Mouse (Mus musculus) embryo, embryonic 10 days (tissue): Measurements from ENCODE around the gene Snap23.
"Not testable (repeated sequence)": the region's sequence is repeated elsewhere in the genome, so short reads cannot be mapped to it uniquely, and the experiment has no call there.

Experiments
- DNase-seq: peaks from one replicate; pipeline ENCODE4 v3.0.0-alpha.2; 2015; ENCODE audit warnings: low spot score

Snap23 gene

GRCm38 (mm10) chr2:120566886-120567797 is at the start of gene Snap23:
Gene Snap23 (plus strand): TSS chr2:120567671.
- peak; percentile 95 for DNase-seq

- no peak for DNase-seq
Measured at GRCm38 (mm10) chr2:120518547-120519210, 48.8 kb upstream of the Snap23 start.

- DNase-seq, result no peak
Measured at GRCm38 (mm10) chr2:120526771-120527170, 40.7 kb upstream of the Snap23 start.

DNA sequence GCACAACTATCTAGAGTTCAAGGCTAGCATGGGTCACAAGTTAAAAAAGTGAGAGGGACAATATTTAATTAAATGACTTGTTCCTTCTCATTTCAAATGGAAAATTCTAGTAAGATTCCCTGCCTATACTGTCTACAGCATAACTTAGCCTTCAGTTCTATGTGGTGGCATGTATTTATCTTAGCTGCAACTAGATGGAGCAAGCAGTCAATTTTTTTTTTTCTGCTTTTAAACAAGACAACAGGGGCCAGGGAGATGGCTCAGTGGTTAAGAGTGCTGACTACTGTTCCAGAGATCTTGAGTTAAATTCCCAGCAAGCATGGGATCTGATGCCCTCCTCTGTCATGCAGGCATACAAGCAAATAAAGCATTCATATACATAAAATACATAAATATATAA is 37.9 kb upstream of the Snap23 start:
- no peak for DNase-seq

GRCm38 (mm10) chr2:120531223-120531622 is 36.2 kb upstream of the Snap23 start:
- DNase-seq, result no peak

GRCm38 (mm10) chr2:120539333-120539732 is 28.1 kb upstream of the Snap23 start:
- DNase-seq, result no peak

- DNase-seq, result no peak
Measured at GRCm38 (mm10) chr2:120539778-120540208, 27.7 kb upstream of the Snap23 start.

- DNase-seq, result no peak
Measured at GRCm38 (mm10) chr2:120544732-120545131, 22.7 kb upstream of the Snap23 start.

GRCm38 (mm10) chr2:120556868-120557267 is 10.6 kb upstream of the Snap23 start:
- DNase-seq, result no peak

- no peak for DNase-seq
Measured at GRCm38 (mm10) chr2:120558813-120559212, 8.7 kb upstream of the Snap23 start.

DNA sequence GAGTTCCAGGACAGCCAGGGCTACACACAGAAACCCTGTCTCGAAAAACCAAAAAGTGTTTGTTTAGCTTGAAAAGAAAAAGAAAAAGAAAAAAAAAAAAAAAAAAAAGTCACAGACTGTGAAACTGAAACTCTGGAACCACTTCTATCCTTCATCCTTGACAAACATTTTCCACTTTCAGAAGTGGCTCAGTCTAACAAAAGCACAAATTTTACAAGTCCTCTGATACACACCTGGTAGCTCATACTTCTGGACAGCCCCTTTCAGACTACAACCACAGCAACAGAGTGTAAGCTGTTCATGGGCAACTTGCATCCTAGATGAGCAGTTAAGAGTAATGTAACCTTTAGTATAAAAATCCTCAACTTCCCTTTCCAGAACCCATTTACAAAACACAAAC is 5.9 kb upstream of the Snap23 start:
- DNase-seq, result no peak

GRCm38 (mm10) chr2:120562859-120563234 is 4.6 kb upstream of the Snap23 start:
- no peak for DNase-seq

DNA sequence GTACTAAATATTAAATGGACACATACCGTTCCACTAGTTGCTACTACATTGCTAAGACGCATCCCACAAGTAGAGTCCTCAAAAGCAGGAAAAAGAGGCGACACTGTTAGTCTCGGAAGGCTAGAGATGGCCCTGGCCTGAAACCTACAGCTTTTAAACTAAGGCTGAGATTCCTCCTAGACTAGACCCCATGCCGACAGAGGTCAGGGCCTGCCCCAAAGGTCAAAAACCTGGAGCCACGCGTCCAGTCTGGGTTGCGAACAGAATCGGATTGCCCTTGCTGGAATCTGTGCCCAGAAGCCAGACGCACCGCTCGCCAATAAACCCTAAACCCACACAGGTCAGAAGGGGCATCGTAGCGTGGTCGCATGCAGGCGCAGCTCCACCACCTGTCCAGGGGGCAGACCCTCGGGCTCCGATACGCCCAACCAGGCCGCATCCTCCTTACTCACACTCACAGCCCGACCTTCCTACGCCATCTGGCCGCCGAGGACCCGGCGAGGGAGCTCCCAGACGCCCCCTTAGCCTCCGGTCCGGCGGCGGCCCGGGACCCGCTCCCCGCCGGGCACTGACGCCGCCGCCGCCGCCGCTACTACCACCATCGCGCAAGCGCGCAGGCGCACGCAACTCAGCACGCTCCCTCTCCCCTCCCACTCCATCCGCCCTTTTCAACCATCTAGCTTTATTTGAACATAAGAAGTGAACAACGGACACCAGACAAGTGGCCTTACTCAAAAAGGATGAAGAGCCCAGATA is 4.1 kb upstream of the Snap23 start, which contains the start of gene Zfp106:
TSS of gene Zfp106 (minus strand) at position 609 of the 756 bp plus-strand sequence.
- DNase-seq, result peak; percentile 96

- DNase-seq, result not testable (repeated sequence)
Measured at GRCm38 (mm10) chr2:120564548-120565188, 2.8 kb upstream of the Snap23 start.

DNA sequence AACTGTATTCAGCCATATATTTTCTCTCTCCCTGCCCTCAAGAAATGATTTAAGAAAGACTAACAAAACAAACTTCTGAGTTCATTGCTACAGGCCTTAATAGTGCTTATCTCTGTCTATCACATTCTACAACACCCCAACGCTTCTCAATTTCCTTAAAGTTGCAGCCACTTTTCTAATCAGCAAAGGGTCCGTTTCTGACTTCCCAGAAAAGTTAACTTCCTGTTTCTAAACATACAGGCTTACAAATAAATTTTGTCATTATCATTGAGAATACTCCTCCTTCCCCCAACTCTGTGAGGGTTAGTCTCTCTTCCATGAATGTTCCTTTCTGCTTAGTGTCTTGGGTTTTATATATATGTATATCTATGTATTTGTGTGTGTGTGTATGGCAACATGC is 2.1 kb upstream of the Snap23 start:
- no peak for DNase-seq

- DNase-seq, result no peak
Measured at GRCm38 (mm10) chr2:120567798-120568320, 388 bp downstream of the Snap23 start.

GRCm38 (mm10) chr2:120571081-120571480 is 3.6 kb downstream of the Snap23 start:
- DNase-seq, result no peak

DNA sequence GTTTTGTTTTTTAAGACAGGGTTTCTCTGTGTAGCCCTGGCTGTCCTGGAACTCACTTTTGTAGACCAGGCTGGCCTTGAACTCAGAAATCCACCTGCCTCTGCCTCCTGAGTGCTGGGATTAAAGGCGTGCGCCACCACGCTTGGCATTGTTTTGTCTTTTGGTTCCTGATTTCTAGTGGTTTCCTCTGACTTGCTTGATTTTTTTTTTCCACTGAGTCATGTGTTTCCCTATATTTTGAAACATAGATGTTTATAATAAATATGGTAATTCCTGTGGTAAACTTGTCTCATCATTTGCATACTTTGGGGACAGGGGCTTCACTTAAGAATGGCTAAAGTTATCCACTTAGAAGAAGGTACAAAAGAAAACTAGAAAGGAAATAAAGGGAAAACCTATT is 4.7 kb downstream of the Snap23 start:
- not testable (repeated sequence) for DNase-seq

DNA sequence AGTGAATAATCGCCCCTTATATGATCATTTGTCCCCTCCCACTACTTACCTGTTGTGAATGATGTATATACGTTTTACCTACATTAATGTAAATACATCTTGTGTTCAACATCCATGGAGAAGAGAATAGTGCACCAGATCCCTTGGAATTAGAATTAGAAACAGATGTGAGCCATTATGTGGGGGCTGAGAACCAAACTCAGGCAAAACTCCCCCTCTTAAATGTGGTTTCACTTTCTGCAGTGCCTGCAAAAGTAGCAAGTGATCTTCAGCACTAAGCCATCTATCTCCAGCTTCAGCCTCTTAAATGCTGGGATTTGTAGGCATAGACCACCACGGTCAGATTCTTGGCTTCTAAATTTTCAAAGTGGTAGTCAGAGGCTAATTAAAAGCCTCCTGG is 7.7 kb downstream of the Snap23 start:
- DNase-seq, result peak; percentile 16

DNA sequence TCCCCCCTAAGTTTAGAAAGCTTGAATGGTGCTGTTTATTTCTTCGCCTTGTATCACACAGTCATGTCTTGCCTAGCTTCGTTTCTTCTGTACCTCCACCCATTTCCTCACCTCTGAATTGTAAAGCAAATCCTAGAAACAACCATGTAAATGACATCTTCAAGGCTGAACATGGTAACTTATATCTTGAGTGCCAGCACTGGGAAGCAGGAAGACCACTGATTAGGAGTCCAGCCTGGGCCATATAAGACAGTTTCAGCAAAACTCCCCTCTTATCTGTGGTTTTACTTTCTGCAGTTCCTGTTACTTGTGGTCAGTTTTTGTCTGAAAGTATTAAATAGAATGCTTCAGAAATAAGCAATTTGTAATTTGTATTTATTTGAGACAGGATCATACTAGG is 8.5 kb downstream of the Snap23 start:
- no peak for DNase-seq

DNA sequence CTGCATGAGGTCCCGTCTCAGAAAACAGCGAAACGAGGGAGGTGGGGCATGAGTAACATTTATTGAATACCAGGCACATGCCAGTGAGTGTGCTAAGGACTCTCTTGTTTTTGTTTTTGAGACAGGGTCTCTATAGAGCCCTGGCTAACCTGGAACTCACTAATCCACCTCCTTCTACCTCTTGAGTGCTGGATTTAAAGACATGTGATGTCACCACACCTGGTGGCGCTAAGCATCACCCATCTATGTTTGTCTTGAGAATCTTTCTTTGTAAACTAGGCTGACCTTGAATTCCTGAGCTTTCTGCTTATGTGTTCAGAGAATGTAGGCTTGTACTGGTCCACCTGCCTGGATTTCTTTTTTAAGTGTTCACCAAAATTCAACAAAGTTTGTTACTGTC is 10.3 kb downstream of the Snap23 start:
- no peak for DNase-seq

DNA sequence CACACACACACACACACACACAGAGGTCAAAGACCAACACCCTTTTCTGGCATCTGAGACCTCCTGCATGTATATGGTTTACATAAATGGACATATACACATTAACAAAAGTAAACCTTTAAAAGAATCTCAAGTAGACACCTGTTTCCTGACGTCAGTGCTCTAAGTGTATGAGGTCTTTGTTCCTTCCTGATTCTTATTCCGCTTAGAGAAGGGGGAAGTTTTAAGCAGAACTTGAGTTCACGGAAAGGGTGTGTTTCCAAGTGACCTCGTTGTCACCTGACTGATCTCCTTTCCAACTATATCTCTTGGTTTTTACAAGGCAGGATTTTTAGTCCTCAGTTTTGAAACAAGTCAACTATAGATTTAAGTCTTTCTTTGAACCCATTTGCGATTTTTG is 10.8 kb downstream of the Snap23 start:
- DNase-seq, result no peak
